Mouse (Mus musculus) cerebellum, adult 2 months (tissue): ENCODE results near the gene Kcnip4.

Source experiments
- CTCF ChIP-seq: fragments of 200-500 bp; IDR thresholded peaks from 2 replicates; pipeline ENCODE4 v1.5.1; 2011; ENCODE audit warnings: low read depth, mild to moderate bottlenecking, control low read depth, low read length, moderate library complexity, borderline replicate concordance; ENCODE audit not compliant: insufficient read depth
- POLR2A ChIP-seq: fragments of 200-500 bp; IDR thresholded peaks from 2 replicates; pipeline ENCODE4 v1.6.1; 2011; ENCODE audit warnings: low read length, control low read depth, borderline replicate concordance; ENCODE audit not compliant: insufficient read depth

DNA sequence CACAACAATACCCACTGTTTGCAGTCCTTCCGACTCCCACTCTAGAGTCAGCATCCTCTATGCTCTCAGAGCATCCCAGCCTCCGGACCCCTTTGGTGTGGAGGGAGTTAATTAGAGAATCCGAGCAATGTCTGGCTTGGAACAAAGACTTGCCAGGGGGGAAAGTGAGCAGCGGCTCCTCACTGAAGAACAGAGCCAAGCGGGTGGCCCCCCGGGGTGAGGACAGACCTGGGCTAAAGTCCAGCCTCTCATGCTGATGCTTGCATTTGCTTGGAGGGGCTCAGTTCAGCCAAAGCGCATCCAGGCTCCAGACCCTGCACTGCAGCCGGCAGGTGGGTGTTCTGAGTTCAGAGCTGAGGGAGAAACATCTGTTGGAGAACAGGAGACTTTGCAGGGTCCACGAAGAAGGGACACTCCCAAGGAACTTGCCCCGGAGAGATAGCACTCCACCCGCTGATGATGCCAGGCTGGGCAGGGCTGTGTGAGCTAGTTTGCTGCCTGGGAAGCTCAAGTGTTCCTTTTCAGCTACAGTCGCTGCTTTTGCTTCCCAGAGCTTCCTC lies 925.1 kb downstream of the Kcnip4 start:
- no peak for TF ChIP-seq POLR2A
- TF ChIP-seq CTCF, result no peak
